Mouse (Mus musculus): ENCODE results near the gene Olfr9. TPM values are rescaled to one million over a fixed set of nuclear protein-coding genes. Genes with fewer than 3 reads are reported as not detected.
"Not testable (repeated sequence)": the region's sequence is repeated elsewhere in the genome, so short reads cannot be mapped to it uniquely, and the experiment has no call there.

Olfr9 gene
- polyA plus RNA-seq, 1 experiment from 2014 or later = not detected

- no peak for ATAC-seq (replicated peaks; ENCODE audit: extremely low read depth, insufficient read depth, low FRiP score)
- no peaks in the 10 kb centered on the region for H3K27me3 ChIP-seq (ENCODE audit: control insufficient read depth, insufficient read depth, low read length)
- H3K4me1 ChIP-seq (ENCODE audit: control insufficient read depth, insufficient read depth, low read length) = 0 out of 2 replicates have a peak, but pooled peaks cover 6% of the 10 kb centered on the region
- no peaks in the 10 kb centered on the region for H3K9me3 ChIP-seq (replicated peaks; ENCODE audit: control insufficient read depth, low read length)
- WGBS = 73% methylated on average over 2 of the region's 2 CpGs
- no peak overlapping the region for H3K9ac ChIP-seq (ENCODE audit: low read length)
- H3K27ac ChIP-seq (ENCODE audit: low read length) = no peak overlapping the region
- H3K4me3 ChIP-seq (ENCODE audit: low read length) = no peak overlapping the region
- H3K36me3 ChIP-seq (ENCODE audit: control insufficient read depth, insufficient read depth) = no peaks in the 10 kb centered on the region
- H3K4me2 ChIP-seq (ENCODE audit: low read depth, low read length) = no peak overlapping the region
Measured at GRCm38 (mm10) chr10:128964961-128965360, 24.3 kb upstream of the Olfr9 start.

DNA sequence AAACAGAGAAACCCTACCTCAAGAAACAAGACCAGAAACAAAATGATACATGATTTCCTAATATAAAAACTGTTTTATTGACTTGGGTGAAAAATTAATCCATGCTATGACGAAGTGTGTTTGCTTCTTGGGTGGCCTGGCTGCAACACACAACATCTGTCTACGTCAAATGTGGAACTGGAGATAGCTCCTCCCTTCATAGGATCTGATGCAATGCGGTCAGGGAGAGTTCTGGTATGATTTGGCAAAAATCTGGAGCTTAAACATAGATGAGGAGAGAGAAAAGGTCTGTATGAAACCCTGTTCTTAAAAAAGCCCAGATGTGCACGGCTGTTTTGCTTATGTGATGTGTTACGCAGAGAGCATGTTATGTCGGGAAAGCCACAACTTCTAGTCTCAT lies 23.4 kb upstream of the Olfr9 start:
- Histone ChIP-seq H3K4me2 (ENCODE audit: low read depth, low read length) (no peak overlapping the region), H3K9ac (ENCODE audit: low read length) (no peak overlapping the region), H3K4me3 (ENCODE audit: low read length) (no peak overlapping the region), H3K9me3 (replicated peaks; ENCODE audit: control insufficient read depth, low read length) (no peaks in the 10 kb centered on the region), H3K36me3 (ENCODE audit: control insufficient read depth, insufficient read depth) (no peaks in the 10 kb centered on the region), H3K4me1 (ENCODE audit: control insufficient read depth, insufficient read depth, low read length) (0 out of 2 replicates have a peak, but pooled peaks cover 2% of the 10 kb centered on the region), H3K27me3 (ENCODE audit: control insufficient read depth, insufficient read depth, low read length) (no peaks in the 10 kb centered on the region), H3K27ac (ENCODE audit: low read length) (no peak overlapping the region)
- ATAC-seq (replicated peaks; ENCODE audit: extremely low read depth, insufficient read depth, low FRiP score) = no peak
- 69% methylated on average over 6 of the region's 6 CpGs for WGBS

GRCm38 (mm10) chr10:128968341-128968749 lies 20.9 kb upstream of the Olfr9 start:
- Histone ChIP-seq H3K4me2 (ENCODE audit: low read depth, low read length) (no peak overlapping the region), H3K9ac (ENCODE audit: low read length) (no peak overlapping the region), H3K4me1 (ENCODE audit: control insufficient read depth, insufficient read depth, low read length) (no peaks in the 10 kb centered on the region), H3K36me3 (ENCODE audit: control insufficient read depth, insufficient read depth) (no peaks in the 10 kb centered on the region), H3K9me3 (replicated peaks; ENCODE audit: control insufficient read depth, low read length) (no peaks in the 10 kb centered on the region), H3K4me3 (ENCODE audit: low read length) (no peak overlapping the region), H3K27ac (ENCODE audit: low read length) (no peak overlapping the region), H3K27me3 (ENCODE audit: control insufficient read depth, insufficient read depth, low read length) (no peaks in the 10 kb centered on the region)
- WGBS = 31% methylated on average over 1 of the region's 1 CpGs
- ATAC-seq (replicated peaks; ENCODE audit: extremely low read depth, insufficient read depth, low FRiP score) = no peak

- no peaks in the 10 kb centered on the region for H3K36me3 ChIP-seq (ENCODE audit: control insufficient read depth, insufficient read depth)
- no peak overlapping the region for H3K9ac ChIP-seq (ENCODE audit: low read length)
- H3K4me1 ChIP-seq (ENCODE audit: control insufficient read depth, insufficient read depth, low read length) = no peaks in the 10 kb centered on the region
- ATAC-seq (replicated peaks; ENCODE audit: extremely low read depth, insufficient read depth, low FRiP score) = no peak
- no peak overlapping the region for H3K4me3 ChIP-seq (ENCODE audit: low read length)
- H3K4me2 ChIP-seq (ENCODE audit: low read depth, low read length) = no peak overlapping the region
- WGBS = 28% methylated on average over 1 of the region's 1 CpGs
- H3K27me3 ChIP-seq (ENCODE audit: control insufficient read depth, insufficient read depth, low read length) = no peaks in the 10 kb centered on the region
- H3K9me3 ChIP-seq (replicated peaks; ENCODE audit: control insufficient read depth, low read length) = no peaks in the 10 kb centered on the region
- H3K27ac ChIP-seq (ENCODE audit: low read length) = no peak overlapping the region
Measured at GRCm38 (mm10) chr10:128970740-128971250, 18.4 kb upstream of the Olfr9 start.

DNA sequence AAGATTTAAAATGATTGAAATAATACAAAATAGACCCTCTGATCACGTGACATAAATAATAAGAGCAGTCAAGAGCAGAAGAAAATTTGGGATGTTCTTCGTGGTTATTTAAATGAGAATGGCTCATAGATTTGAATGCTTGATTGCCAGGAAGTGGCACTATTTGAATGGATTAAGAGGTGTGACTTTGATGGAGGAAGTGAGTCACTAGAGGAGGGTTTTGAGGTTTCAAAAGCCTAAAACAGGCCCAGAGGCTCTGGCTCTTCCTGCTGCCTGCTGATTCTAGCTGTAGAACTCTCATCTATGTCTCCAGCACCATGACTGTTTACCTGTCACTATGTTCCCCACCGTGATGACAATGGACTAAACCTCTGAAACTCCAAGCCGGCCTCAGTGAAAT lies 16.4 kb upstream of the Olfr9 start:
- H3K27ac ChIP-seq (ENCODE audit: low read length) = no peak overlapping the region
- no peaks in the 10 kb centered on the region for H3K9me3 ChIP-seq (replicated peaks; ENCODE audit: control insufficient read depth, low read length)
- no peak overlapping the region for H3K4me2 ChIP-seq (ENCODE audit: low read depth, low read length)
- no peaks in the 10 kb centered on the region for H3K27me3 ChIP-seq (ENCODE audit: control insufficient read depth, insufficient read depth, low read length)
- H3K9ac ChIP-seq (ENCODE audit: low read length) = no peak overlapping the region
- 69% methylated on average over 4 of the region's 4 CpGs for WGBS
- no peaks in the 10 kb centered on the region for H3K4me1 ChIP-seq (ENCODE audit: control insufficient read depth, insufficient read depth, low read length)
- H3K36me3 ChIP-seq (ENCODE audit: control insufficient read depth, insufficient read depth) = no peaks in the 10 kb centered on the region
- no peak for ATAC-seq (replicated peaks; ENCODE audit: extremely low read depth, insufficient read depth, low FRiP score)
- no peak overlapping the region for H3K4me3 ChIP-seq (ENCODE audit: low read length)

DNA sequence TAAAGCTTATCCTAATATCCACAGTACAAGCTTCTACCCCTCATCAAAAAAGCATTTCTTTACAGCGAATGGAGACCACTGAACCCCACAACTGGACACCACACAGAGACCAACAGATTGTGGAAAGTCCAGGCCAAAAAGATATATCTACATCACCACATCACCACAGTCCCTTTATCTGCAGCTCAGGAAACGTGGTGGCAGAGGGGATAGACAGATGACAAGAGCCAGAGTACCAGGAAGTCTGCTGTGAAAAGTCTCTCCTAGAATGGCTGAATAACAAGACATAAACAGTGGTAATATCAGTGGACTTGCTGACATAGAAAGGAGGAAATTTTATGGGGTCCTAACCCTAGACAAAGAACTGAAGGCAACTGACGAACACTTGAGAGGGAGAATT lies 12.8 kb upstream of the Olfr9 start:
- Histone ChIP-seq H3K27ac (ENCODE audit: low read length) (no peak overlapping the region), H3K9ac (ENCODE audit: low read length) (no peak overlapping the region), H3K27me3 (ENCODE audit: control insufficient read depth, insufficient read depth, low read length) (no peaks in the 10 kb centered on the region), H3K4me1 (ENCODE audit: control insufficient read depth, insufficient read depth, low read length) (no peaks in the 10 kb centered on the region), H3K4me3 (ENCODE audit: low read length) (no peak overlapping the region), H3K9me3 (replicated peaks; ENCODE audit: control insufficient read depth, low read length) (no peaks in the 10 kb centered on the region), H3K4me2 (ENCODE audit: low read depth, low read length) (no peak overlapping the region), H3K36me3 (ENCODE audit: control insufficient read depth, insufficient read depth) (no peaks in the 10 kb centered on the region)
- no peak for ATAC-seq (replicated peaks; ENCODE audit: extremely low read depth, insufficient read depth, low FRiP score)
- WGBS = 39% methylated on average over 3 of the region's 3 CpGs

DNA sequence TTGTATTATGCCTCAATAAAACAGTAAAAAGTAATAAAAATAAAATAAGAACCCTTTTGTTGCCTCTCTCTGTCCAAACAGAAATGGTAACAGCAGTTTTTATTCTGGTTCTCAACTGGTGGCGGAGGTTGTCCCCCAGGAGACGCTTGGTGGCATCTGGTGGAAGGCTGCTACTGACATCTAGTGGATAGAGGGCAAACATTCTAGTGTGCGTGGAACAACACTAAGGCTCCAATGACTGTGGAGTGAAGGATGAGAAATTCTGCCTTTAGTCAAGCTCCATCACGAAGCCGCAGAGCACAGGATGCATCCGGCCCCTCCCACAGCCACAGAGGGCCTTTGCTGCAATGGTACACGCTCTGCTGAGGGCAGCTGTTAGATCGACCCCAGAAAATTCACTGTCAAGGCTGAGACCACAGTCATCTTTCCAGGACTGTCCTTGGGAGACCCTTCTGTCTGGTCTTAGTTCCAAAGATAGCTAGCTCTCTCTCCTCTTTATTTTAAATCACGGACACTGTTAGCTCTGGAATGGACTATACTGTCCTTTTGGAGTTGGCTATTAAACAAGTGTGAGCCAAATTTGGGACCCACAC lies 11.6 kb upstream of the Olfr9 start:
- Histone ChIP-seq H3K27ac (ENCODE audit: low read length) (no peak overlapping the region), H3K9ac (ENCODE audit: low read length) (no peak overlapping the region), H3K9me3 (replicated peaks; ENCODE audit: control insufficient read depth, low read length) (no peaks in the 10 kb centered on the region), H3K4me2 (ENCODE audit: low read depth, low read length) (no peak overlapping the region), H3K4me3 (ENCODE audit: low read length) (no peak overlapping the region), H3K36me3 (ENCODE audit: control insufficient read depth, insufficient read depth) (no peaks in the 10 kb centered on the region), H3K27me3 (ENCODE audit: control insufficient read depth, insufficient read depth, low read length) (no peaks in the 10 kb centered on the region), H3K4me1 (ENCODE audit: control insufficient read depth, insufficient read depth, low read length) (no peaks in the 10 kb centered on the region)
- WGBS = 14% methylated on average over 9 of the region's 9 CpGs
- peak; percentile 68; the same call in 1 of the 2 replicates for ATAC-seq (replicated peaks; ENCODE audit: extremely low read depth, insufficient read depth, low FRiP score)

DNA sequence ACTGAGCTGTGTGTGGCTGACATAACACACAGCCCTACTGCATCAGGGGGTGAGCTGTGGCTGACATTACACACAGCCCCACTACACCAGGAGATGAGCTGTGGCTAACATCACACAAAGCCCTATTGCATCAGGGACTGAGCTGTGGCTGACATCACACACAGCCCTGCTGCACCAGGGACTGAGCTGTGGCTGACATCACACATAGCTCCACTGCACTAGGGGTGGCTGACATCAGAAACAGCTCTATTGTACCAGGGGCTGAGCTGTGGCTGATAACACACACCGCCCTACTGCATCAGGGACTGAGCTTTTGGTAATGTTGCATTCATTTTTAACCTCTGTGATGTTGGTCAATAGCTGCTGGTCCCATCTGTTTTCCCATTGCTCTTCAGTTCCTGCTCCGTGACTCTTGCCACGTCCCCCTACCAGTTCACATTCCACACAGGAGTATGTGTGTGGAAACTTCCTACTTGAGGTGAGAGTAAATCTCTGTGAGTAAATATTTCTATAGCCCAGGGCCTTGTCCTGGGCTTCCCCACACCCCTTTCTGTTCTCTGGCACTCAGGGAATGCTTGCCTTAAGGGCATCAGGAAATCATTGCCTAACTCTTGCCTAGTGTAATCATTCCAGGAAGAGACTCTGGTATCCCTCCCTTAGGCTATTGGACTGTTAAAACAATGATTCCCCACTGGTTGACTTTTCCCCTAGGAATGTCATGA lies 8.4 kb upstream of the Olfr9 start:
- H3K9ac ChIP-seq (ENCODE audit: low read length) = no peak overlapping the region
- H3K4me3 ChIP-seq (ENCODE audit: low read length) = no peak overlapping the region
- H3K27me3 ChIP-seq (ENCODE audit: control insufficient read depth, insufficient read depth, low read length) = no peaks in the 10 kb centered on the region
- ATAC-seq (replicated peaks; ENCODE audit: extremely low read depth, insufficient read depth, low FRiP score) = no peak
- H3K36me3 ChIP-seq (ENCODE audit: control insufficient read depth, insufficient read depth) = no peaks in the 10 kb centered on the region
- no peak overlapping the region for H3K27ac ChIP-seq (ENCODE audit: low read length)
- H3K4me1 ChIP-seq (ENCODE audit: control insufficient read depth, insufficient read depth, low read length) = no peaks in the 10 kb centered on the region
- no peaks in the 10 kb centered on the region for H3K9me3 ChIP-seq (replicated peaks; ENCODE audit: control insufficient read depth, low read length)
- 45% methylated on average over 3 of the region's 3 CpGs for WGBS
- H3K4me2 ChIP-seq (ENCODE audit: low read depth, low read length) = no peak overlapping the region

DNA sequence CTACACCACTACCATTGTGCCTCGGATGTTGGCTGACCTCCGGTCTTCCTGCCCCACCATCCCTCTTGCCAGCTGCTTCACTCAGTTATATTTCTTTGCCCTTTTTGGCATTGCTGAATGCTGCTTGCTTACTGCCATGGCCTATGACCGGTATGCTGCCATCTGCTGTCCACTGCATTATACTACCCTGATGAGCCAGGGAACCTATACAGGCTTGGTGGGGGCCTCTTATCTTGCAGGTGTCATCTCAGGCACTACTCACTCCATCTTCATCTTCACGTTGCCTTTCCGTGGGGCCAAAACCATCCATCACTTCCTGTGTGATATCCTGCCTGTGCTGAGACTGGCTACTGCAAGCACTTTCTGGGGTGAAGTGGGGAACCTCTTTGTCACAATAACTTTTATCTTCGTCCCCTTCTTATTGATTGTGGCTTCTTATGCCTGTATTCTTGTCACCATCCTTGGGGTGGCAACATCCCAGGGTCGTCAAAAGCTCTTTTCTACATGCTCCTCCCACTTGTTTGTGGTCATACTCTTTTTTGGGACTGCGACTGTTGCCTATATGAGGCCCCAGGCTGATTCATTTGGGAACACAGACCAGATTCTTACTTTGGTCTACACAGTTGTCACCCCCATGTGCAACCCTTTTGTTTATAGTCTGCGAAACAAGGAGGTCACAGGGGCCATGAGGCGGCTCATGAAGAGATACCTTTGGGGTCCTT lies 1.1 kb downstream of the Olfr9 start:
- not testable (repeated sequence) for H3K4me2 ChIP-seq (ENCODE audit: low read depth, low read length); H3K27ac ChIP-seq (ENCODE audit: low read length); H3K9me3 ChIP-seq (replicated peaks; ENCODE audit: control insufficient read depth, low read length); H3K27me3 ChIP-seq (ENCODE audit: control insufficient read depth, insufficient read depth, low read length); H3K36me3 ChIP-seq (ENCODE audit: control insufficient read depth, insufficient read depth); H3K4me3 ChIP-seq (ENCODE audit: low read length); H3K4me1 ChIP-seq (ENCODE audit: control insufficient read depth, insufficient read depth, low read length); H3K9ac ChIP-seq (ENCODE audit: low read length)
- ATAC-seq (replicated peaks; ENCODE audit: extremely low read depth, insufficient read depth, low FRiP score) = peak; percentile 61; the same call in 1 of the 2 replicates
- 55% methylated on average over 7 of the region's 10 CpGs for WGBS
